Mouse (Mus musculus) olfactory bulb, adult 2 months (tissue): ENCODE results near the gene Upk3b.

Experiments used
- CTCF ChIP-seq: fragments of 200-500 bp; IDR thresholded peaks from 2 replicates; pipeline ENCODE4 v1.5.1; 2012; ENCODE audit warnings: low read depth, mild to moderate bottlenecking, low read length, moderate library complexity; ENCODE audit not compliant: insufficient read depth
- POLR2A ChIP-seq: fragments of 200-500 bp; IDR thresholded peaks from 2 replicates; pipeline ENCODE4 v1.6.1; 2012; ENCODE audit warnings: mild to moderate bottlenecking, low read depth, low read length, moderate library complexity; ENCODE audit not compliant: insufficient read depth

DNA sequence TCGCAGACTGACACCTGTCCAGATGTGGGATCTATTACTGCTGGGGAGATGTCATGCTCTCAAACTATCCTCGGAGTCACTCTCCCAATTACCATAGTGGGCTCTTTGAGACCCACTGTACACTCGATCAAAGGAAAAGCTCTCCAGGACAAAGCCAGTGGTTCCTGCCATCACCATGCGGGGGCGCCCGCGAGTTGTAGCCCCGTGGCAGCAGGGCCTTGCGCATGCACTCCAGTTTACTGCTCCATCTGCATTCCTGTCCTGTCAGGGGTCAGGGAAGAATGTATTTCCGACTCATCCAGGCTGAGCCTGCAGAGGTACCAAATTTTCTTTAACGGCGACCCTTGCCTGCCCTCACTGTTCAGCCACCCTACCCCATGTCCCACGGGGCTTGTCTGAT, 6.6 kb downstream of the Upk3b start:
- TF ChIP-seq POLR2A: no peak
- no peak for TF ChIP-seq CTCF
